Mouse (Mus musculus) C2C12 (cell line): ENCODE results near the gene Uts2r. TPM values are rescaled to one million over a fixed set of nuclear protein-coding genes. Genes with fewer than 3 reads are reported as not detected.

Experiments
- H3K27me3 ChIP-seq: one replicate; pipeline ENCODE4 v1.6.1; 2011; ENCODE audit not compliant: control insufficient read depth, insufficient read depth, insufficient read length
- H3K36me3 ChIP-seq: one replicate; pipeline ENCODE4 v1.6.1; 2011; ENCODE audit not compliant: control insufficient read depth, insufficient read depth
- H3K4me3 ChIP-seq: one replicate; pipeline ENCODE4 v1.5.1; 2011; ENCODE audit warnings: mild to moderate bottlenecking, control low read depth; ENCODE audit not compliant: poor library complexity, insufficient read depth, severe bottlenecking
- H3K79me2 ChIP-seq: one replicate; pipeline ENCODE4 v1.6.1; 2011; ENCODE audit not compliant: control insufficient read depth, insufficient read depth
- H3K79me3 ChIP-seq: one replicate; pipeline ENCODE4 v1.6.1; 2011; ENCODE audit warnings: low read depth, control low read depth
- H3ac ChIP-seq: one replicate; pipeline ENCODE3; 2011; ENCODE audit warnings: low read depth; ENCODE audit not compliant: control insufficient read depth, insufficient read length
- CEBPB ChIP-seq: IDR thresholded peaks from one replicate; pipeline ENCODE4 v1.6.1; 2011; ENCODE audit warnings: low read depth, mild to moderate bottlenecking, control low read depth, moderate library complexity
- CTCF ChIP-seq: IDR thresholded peaks from one replicate; pipeline ENCODE4 v1.5.1; 2011; ENCODE audit not compliant: control insufficient read depth, insufficient read depth, insufficient read length
- FOSL1 ChIP-seq: IDR thresholded peaks from one replicate; pipeline ENCODE4 v1.8.0; 2011; ENCODE audit warnings: mild to moderate bottlenecking, low read length; ENCODE audit not compliant: poor library complexity, insufficient read depth, severe bottlenecking
- MAX ChIP-seq: IDR thresholded peaks from one replicate; pipeline ENCODE4 v1.6.1; 2011; ENCODE audit warnings: mild to moderate bottlenecking, control low read depth
- MYOD1 ChIP-seq: IDR thresholded peaks from one replicate; pipeline ENCODE4 v1.6.1; 2011; ENCODE audit warnings: low read depth; ENCODE audit not compliant: control insufficient read depth, insufficient read length
- MYOG ChIP-seq: IDR thresholded peaks from one replicate; pipeline ENCODE4 v1.6.1; 2011; ENCODE audit not compliant: control insufficient read depth, insufficient read length; ENCODE audit errors: extremely low read depth
- USF1 ChIP-seq: IDR thresholded peaks from one replicate; pipeline ENCODE4 v1.6.1; 2011; ENCODE audit warnings: low read depth, mild to moderate bottlenecking, control low read depth, moderate library complexity
- polyA plus RNA-seq: library from polyadenylated mRNA; unstranded; fragments of >200 nt; fragmentation: generic; extraction: Trizol; gene quantifications from one replicate; pipeline ENCODE4 v1.2.1, GENCODE M21; 2012; ENCODE audit warnings: missing spikeins

Uts2r gene
- polyA plus RNA-seq, 1 experiment, result not detected

DNA sequence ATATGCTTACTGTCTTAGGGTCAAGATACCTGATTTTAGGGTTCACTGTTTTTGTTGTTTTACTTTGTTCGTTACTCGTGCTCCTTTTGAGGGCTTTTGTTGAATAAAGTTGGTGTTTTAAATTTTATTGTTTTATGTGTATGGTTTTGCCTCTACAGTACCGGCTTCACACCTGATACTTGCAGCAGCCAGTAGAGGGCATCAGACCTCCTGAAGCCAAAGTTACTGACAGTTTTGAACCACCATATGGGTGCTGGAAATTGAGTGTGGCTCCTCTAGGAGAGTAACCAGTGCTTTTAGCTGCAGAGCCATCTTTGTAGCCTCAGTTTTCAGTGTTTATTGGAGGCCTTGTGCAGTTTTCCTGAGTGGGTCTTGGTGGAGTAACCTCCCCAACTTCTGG lies 11.9 kb upstream of the Uts2r start:
- peaks cover 2% of the 10 kb centered on the region for H3K27me3 ChIP-seq
- TF ChIP-seq MYOG (no peak), CEBPB (no peak), USF1 (no peak), MYOD1 (no peak), FOSL1 (no peak), MAX (no peak)
- no peak overlapping the region for H3K4me3 ChIP-seq
- H3K79me3 ChIP-seq, result no peaks in the 10 kb centered on the region
- H3K36me3 ChIP-seq, result no peaks in the 10 kb centered on the region
- H3K79me2 ChIP-seq, result no peaks in the 10 kb centered on the region
- no peak overlapping the region for H3ac ChIP-seq

DNA sequence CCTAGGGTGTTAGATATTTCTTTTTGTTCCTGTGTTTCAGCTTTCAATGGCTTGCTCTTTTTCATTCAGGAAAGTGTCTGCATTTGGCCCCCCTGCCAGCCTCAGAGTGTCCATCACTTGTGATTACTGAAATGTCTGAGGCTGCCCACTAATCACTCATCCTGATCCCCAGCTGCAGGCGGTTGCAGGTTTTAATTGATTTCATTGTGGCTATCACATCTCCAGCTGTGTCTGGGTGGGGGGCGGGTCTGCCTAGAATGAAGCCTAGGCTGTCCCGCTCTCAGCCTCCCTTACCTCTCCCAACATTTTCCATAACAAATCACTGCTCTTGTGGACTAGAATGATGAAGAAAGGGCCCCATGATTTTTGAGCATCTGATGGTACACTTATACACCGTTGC lies 5.9 kb upstream of the Uts2r start:
- no peak overlapping the region for H3K4me3 ChIP-seq
- TF ChIP-seq USF1 (no peak), MAX (no peak), MYOG (no peak), CEBPB (no peak), CTCF (no peak), FOSL1 (no peak), MYOD1 (no peak)
- H3K27me3 ChIP-seq, result peaks cover 39% of the 10 kb centered on the region
- H3K79me2 ChIP-seq, result no peaks in the 10 kb centered on the region
- H3ac ChIP-seq, result no peak overlapping the region
- H3K36me3 ChIP-seq, result no peaks in the 10 kb centered on the region
- no peaks in the 10 kb centered on the region for H3K79me3 ChIP-seq

DNA sequence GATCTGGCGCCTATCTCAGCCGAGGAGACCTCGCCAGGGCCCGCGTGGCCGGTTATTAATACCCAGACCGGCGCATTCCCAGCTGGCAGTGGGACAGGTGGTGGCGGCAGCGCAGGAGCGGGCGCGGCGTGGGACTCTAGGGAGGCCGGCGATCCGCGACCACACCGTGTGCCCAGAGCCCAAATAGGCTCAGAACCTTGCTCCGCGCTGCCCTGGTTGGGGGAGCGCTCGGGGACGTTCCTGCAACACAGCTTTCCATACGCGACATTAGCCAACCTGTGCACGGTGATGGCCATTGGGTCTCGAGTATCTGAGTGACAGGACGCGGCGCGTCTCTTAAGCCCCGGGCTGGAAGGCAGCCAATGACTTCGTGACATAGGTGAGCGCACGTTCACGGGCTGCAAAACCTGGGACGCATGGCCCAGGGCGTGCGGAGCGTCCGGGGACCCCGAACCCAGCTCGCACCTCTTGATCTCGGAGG lies 3.6 kb upstream of the Uts2r start:
- Histone ChIP-seq H3K79me3 (no peaks in the 10 kb centered on the region), H3K36me3 (no peaks in the 10 kb centered on the region), H3K27me3 (peaks cover 46% of the 10 kb centered on the region), H3K79me2 (no peaks in the 10 kb centered on the region), H3ac (no peak overlapping the region), H3K4me3 (no peak overlapping the region)
- TF ChIP-seq MYOD1 (no peak), FOSL1 (no peak), CEBPB (no peak), MAX (no peak), USF1 (no peak)

DNA sequence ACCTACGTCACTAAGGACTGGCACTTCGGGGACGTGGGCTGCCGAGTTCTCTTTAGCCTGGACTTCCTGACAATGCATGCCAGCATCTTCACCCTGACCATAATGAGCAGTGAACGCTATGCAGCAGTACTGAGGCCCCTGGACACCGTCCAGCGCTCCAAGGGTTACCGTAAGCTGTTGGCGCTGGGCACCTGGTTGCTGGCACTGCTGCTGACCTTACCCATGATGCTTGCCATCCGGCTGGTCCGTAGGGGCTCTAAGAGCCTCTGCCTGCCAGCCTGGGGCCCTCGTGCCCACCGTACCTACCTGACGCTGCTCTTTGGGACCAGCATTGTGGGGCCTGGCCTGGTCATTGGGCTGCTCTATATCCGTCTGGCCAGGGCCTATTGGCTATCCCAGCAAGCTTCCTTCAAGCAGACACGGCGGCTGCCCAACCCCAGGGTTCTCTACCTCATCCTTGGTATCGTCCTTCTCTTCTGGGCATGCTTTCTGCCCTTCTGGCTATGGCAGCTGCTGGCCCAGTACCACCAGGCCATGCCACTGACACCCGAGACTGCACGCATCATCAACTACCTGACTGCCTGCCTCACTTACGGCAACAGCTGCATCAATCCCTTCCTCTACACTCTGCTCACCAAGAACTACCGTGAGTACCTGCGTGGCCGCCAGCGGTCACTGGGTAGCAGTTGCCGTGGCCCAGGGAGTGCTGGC lies 720 bp downstream of the Uts2r start:
- Histone ChIP-seq H3K79me2 (no peaks in the 10 kb centered on the region), H3ac (no peak overlapping the region), H3K4me3 (no peak overlapping the region), H3K27me3 (peaks cover 44% of the 10 kb centered on the region), H3K79me3 (no peaks in the 10 kb centered on the region), H3K36me3 (no peaks in the 10 kb centered on the region)
- TF ChIP-seq MYOG (no peak), USF1 (no peak), CTCF (no peak), CEBPB (no peak), FOSL1 (no peak), MAX (no peak), MYOD1 (no peak)

DNA sequence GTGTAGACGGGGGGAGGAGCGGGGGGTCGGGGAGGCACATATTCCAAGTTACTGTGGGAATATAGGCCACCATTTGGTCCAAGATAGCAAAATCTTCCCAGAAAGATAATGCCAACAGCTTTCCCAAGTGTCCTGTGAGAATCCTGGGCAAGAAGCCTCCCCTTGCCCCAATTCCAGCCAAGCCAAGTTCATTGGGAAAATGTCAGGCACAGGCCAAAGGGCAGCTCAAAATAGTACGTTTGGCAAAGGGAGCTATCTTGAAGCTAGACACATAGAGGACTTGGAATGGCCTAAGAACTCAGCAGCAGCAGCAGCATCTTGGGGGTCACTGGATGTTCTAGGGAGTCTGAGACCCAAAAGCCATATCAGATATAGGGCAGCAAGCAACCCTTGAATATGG lies 3.7 kb downstream of the Uts2r start:
- H3K36me3 ChIP-seq, result no peaks in the 10 kb centered on the region
- H3K79me3 ChIP-seq, result no peaks in the 10 kb centered on the region
- no peak overlapping the region for H3ac ChIP-seq
- H3K79me2 ChIP-seq, result no peaks in the 10 kb centered on the region
- peaks cover 30% of the 10 kb centered on the region for H3K27me3 ChIP-seq
- no peak overlapping the region for H3K4me3 ChIP-seq
- no peak for TF ChIP-seq CTCF
- no peak for TF ChIP-seq MAX
- TF ChIP-seq CEBPB, result no peak
- TF ChIP-seq MYOD1, result no peak
- TF ChIP-seq MYOG, result no peak
- no peak for TF ChIP-seq FOSL1
- no peak for TF ChIP-seq USF1

DNA sequence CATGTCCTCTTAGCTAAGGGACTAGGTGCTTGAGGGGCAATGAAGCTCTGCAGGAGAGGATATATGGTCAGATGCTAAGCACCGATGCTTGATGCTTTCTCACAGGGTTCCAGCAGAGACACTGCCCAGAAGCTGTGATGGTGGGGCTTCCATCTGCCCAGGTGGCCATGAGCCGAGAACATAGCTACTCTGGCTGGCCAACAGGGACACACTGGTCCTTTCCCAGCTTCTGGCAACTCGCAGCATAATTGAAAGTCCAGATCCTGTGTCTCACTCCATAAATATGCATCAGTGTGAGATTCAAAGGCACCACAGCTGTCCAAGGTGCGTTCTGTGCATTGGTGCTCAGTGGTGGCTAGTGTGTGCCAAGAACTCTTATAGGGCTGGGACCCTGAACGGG lies 13.1 kb downstream of the Uts2r start:
- TF ChIP-seq USF1 (no peak), MAX (no peak), MYOG (no peak)
- Histone ChIP-seq H3K79me2 (no peaks in the 10 kb centered on the region), H3ac (no peak overlapping the region), H3K27me3 (peaks cover 3% of the 10 kb centered on the region), H3K4me3 (no peak overlapping the region), H3K79me3 (no peaks in the 10 kb centered on the region), H3K36me3 (no peaks in the 10 kb centered on the region)
